Mouse (Mus musculus) MEL (cell line): ENCODE measurements at regions not wholly inside any gene's neighbourhood (a gene's known extent, or its start where the extent isn't known, plus 50 kb on each side); places are given as distances from the start of the nearest gene placed in this dataset.

Source experiments
- BHLHE40 ChIP-seq: IDR thresholded peaks from 2 replicates; pipeline ENCODE4 v1.6.1; 2012; ENCODE audit warnings: low read depth, mild to moderate bottlenecking, inconsistent platforms, low read length, improper control_type of control experiment, borderline replicate concordance
- CTCF ChIP-seq, 3 experiments: IDR thresholded peaks in 2 of 3; conservative IDR thresholded peaks in 1 of 3; 2 replicates each; pipeline ENCODE4 v1.5.1; 2011 to 2012; ENCODE audit warnings: low read length in 3 of 3, low read depth in 2 of 3, mild to moderate bottlenecking in 2 of 3, improper control_type of control experiment in 1 of 3, inconsistent platforms in 1 of 3, mixed read lengths in 1 of 3, moderate library complexity in 1 of 3; ENCODE audit not compliant: control insufficient read depth in 1 of 3, insufficient read depth in 1 of 3, poor library complexity in 1 of 3, severe bottlenecking in 1 of 3
- EP300 ChIP-seq, 2 experiments: IDR thresholded peaks; 2 replicates each; pipeline ENCODE4 v1.6.1; 2011; ENCODE audit warnings: improper control_type of control experiment in 2 of 2, low read length in 2 of 2, low read depth in 1 of 2, mild to moderate bottlenecking in 1 of 2
- MAFK ChIP-seq: IDR thresholded peaks from 2 replicates; pipeline ENCODE4 v1.6.1; 2011; ENCODE audit warnings: low read depth, mild to moderate bottlenecking, low read length, improper control_type of control experiment, borderline replicate concordance
- POLR2A ChIP-seq, 2 experiments: IDR thresholded peaks; 2 replicates each; pipeline ENCODE4 v1.6.1; 2011 to 2012; ENCODE audit warnings: low read length in 2 of 2, mild to moderate bottlenecking in 2 of 2, control low read depth in 1 of 2, improper control_type of control experiment in 1 of 2, low read depth in 1 of 2, moderate library complexity in 1 of 2; ENCODE audit not compliant: control insufficient read depth in 1 of 2, insufficient read depth in 1 of 2, poor library complexity in 1 of 2
- RCOR1 ChIP-seq: IDR thresholded peaks from 2 replicates; pipeline ENCODE4 v1.6.1; 2012; ENCODE audit warnings: low read depth, mild to moderate bottlenecking, inconsistent platforms, low read length, improper control_type of control experiment
- UBTF ChIP-seq: IDR thresholded peaks from 2 replicates; pipeline ENCODE4 v1.6.1; 2012; ENCODE audit warnings: low read depth, mild to moderate bottlenecking, inconsistent platforms, low read length, improper control_type of control experiment, moderate library complexity, borderline replicate concordance; ENCODE audit not compliant: insufficient read depth
- ZC3H11A ChIP-seq: IDR thresholded peaks from 2 replicates; pipeline ENCODE4 v1.6.1; 2012; ENCODE audit warnings: low read depth, mild to moderate bottlenecking, inconsistent platforms, low read length, improper control_type of control experiment

DNA sequence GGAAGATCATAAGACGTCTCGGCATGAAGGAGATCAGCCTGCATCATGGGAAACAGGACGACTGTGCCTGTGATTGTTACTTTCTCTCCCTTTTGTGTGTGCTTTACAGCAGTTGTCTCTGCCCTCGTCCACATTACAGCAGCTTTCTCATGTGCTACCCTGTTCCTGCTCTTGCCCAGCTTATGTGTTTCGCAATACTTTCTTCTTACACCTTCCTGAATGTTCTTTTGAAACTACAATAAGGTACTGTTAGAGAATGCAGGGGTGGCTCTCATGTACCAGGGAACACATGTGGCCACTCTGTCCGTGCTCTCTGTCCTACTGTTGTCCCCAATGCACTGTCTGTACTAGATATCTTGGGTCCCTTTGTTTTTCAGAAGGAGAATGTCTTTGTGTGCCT is 414.0 kb upstream of the Alcam start:
- TF ChIP-seq CTCF (IDR thresholded peaks at IDR 0.05 in 2 of 3, conservative IDR thresholded peaks at IDR 0.05 in 1 of 3; ENCODE audit: control insufficient read depth in 1 of 3, insufficient read depth in 1 of 3, low read depth in 2 of 3, low read length in 3 of 3, poor library complexity in 1 of 3, severe bottlenecking in 1 of 3) (no peak), POLR2A (IDR thresholded peaks at IDR 0.05; ENCODE audit: control insufficient read depth in 1 of 2, insufficient read depth in 1 of 2, low read depth in 1 of 2, low read length in 2 of 2, poor library complexity in 1 of 2) (no peak), RCOR1 (no peak), MAFK (no peak), BHLHE40 (no peak), ZC3H11A (no peak), EP300 (IDR thresholded peaks at IDR 0.05; ENCODE audit: low read depth in 1 of 2, low read length in 2 of 2) (no peak), UBTF (no peak)
